Mouse (Mus musculus) NIH3T3 (cell line): Measurements from ENCODE around the gene Cacng3.

Source experiments
- DNase-seq: peaks from one replicate; pipeline ENCODE4 v3.0.0-alpha.2; 2012; ENCODE audit warnings: low read depth

Gene Cacng3

DNA sequence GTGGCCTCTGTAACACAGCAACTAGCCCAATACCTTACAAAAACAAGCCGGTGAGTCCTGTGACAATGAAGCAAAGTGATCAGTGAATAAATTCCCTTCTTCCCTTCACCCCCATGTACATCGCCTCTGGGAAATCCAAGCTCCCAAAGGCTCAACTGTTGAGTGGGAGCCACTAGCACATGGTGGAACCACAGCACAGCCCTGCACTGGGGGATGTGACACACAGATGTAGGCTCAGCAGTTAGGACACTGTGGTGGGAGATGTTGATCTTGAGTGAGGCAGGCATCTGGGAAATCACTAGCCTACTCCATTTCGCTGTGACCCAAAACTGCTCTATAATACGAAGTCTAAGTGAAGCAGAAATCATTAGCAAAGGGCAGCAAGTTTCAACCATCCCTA, 48.2 kb downstream of the Cacng3 start:
- no peak for DNase-seq

- DNase-seq: no peak
These were observed 53.1 kb downstream of the Cacng3 start for GRCm38 (mm10) chr7:122723358-122723876.

DNA sequence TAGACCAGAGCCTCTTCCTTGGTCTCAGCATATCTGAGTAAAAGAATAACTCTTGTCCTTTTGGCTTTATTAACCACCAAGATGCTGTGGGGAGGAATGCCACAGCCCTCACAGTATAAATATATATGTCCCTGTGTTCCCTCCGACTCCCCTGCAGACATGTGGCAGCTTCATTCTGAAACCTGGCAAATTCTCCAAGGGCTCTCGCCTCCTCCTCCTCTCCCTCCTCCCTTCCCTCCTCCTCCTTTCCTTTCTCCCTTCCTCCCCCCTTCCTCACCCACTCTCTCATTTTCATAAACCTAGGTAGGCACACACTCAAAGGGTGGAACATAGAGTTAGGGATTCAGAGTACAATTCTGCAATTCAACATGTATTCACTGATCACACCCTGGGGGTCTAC, 56.1 kb downstream of the Cacng3 start:
- no peak for DNase-seq

- DNase-seq: no peak
These were observed 57.9 kb downstream of the Cacng3 start for GRCm38 (mm10) chr7:122728186-122728585.

GRCm38 (mm10) chr7:122728846-122729245, 58.6 kb downstream of the Cacng3 start:
- no peak for DNase-seq

DNA sequence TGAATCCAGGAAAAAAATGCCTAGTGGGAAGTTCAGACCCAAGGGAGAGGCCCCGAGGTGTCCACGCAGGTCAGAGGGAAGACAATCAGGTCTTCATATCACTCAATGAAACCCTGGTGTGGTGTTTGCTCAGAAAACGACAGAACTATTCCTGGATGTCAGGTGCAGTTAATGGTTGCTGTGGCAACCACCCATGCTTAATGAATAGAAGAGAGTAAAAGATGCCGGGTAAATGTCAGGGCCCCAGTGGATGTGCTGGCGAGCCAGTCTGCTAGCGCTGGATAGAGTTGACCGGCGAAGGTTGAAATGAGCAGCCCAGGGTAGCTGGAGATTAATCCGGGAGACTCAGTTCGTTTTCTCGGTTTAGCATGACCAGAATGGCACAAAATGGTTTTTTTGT, 65.0 kb downstream of the Cacng3 start:
- DNase-seq: no peak

- DNase-seq: no peak
These were observed 68.2 kb downstream of the Cacng3 start for GRCm38 (mm10) chr7:122738541-122738940.

DNA sequence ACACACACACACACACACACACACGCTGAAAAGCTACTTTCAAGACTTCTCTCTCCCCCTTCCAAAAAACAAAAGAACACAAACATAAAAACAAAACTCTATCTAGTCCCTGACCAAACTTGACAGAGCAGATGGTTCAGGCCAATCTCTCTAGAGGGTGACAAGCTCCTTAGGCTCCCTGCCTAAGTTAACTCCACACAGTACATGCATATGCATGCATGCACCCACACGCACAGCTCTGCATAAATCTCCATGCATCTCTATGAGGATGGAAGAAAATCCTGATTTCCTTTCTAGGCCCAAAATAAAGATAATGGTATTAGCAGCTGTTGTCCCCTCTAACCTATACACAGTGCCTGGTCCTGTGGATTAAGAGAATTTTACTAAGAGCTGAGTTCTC, 70.4 kb downstream of the Cacng3 start:
- DNase-seq: no peak

DNA sequence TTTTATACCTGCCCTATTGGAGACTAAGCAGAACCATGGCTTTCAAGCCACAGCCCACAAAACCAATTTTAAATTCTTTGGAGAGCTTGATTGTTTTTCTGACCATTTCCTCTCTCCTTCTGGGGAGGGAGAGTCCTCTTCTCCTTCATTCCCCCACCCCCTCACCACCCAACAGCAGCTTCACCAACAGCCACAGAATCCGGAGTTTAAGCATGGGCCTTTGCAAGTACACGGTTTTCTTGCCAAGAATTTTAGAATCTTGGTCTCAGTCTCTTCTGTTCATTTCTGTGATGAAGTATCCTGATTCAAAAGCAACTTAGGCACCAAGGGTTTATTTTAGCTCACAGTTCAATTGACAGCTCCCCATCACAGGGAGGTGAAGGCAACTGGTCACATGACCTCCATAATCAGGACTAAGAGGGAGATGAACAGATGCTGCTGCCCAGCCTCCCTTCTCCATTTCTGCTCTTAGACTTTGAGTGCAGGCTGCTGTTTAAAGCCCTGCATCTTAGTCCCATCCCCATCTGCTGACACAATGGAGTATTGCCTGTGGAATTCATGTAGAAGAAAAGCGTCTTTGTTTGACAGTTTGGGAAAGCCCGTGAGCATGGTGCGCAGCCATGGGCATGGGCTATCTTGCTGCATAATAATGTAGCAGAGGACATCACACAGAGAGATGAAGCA, 85.8 kb downstream of the Cacng3 start:
- no peak for DNase-seq

DNA sequence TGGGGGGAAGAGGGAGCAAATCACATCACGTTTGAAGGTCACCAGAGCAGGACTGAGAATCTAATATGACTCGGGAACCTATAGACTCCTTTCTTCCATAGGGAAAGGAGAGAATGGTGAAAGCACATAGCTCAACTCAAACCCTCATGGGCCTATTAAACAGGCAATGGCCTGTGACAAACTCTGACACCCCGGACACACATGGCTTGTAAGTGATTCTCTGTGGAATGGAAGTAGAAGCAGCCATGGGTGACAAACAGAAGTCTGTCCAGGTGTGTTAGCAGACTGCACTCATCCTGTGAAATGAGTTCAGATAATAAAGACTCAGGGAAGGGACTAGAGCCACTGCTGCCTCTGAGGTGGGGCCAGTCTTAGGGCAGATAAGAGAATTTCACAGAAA, 88.4 kb downstream of the Cacng3 start:
- DNase-seq: no peak

DNA sequence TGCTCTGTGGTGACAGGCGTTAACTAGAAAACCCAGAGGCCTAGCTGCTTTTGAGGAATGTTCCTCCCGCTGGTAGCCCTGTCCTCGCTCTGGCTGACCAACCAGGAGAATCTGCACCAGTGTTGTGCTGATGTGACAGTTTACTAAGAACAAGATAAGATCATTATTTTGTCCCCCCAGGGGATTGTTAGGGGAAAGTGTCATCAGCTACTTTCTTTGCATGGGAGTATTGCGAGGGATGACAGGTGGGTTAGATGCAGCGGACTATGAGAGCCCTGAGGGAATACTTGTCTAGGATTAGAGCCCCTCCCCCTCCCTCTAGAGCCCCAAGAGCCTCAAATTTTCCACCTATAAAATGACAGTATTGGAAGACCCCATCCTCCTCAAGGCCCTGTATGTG, 94.2 kb downstream of the Cacng3 start:
- no peak for DNase-seq

DNA sequence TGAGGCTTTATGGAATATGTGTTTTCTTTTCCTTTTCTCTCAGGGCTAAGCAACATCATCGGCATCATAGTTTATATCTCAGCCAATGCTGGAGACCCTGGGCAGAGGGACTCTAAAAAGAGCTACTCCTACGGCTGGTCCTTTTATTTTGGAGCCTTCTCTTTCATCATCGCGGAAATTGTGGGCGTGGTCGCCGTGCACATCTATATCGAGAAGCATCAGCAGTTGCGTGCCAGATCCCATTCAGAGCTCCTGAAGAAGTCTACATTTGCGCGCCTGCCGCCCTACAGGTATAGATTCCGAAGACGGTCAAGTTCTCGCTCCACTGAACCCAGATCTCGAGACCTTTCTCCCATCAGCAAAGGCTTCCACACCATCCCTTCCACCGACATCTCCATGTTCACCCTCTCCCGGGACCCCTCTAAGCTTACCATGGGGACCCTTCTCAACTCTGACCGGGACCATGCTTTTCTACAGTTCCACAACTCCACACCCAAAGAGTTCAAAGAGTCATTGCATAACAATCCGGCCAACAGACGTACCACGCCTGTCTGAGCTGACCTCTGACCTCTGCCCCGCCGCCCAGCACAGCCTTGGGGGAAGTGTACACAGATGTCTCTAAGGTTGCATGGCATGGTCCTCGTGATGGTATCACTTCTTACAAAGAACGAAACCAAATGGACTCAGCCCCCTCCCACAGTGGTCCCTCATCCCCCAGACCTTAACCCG, 98.2 kb downstream of the Cacng3 start:
- DNase-seq: no peak

DNA sequence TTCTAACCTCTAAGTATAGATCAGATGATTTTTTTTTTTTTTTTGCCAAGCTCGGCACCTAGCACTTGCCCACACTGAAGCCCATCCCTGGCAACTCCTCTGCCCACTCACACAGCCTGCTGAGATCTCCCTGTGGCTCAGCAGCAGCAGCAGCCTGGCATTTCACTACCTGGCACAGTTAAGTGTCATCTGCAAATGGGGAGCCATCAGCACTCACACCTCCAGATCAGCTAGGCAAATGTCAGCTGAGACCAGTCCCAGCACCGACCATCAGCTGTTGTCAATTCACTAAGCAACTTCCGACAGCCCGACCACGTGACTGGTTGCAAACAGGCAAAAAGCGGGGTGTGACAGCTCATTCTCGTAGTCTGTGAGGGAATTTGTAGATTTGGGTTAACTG, 109.3 kb downstream of the Cacng3 start:
- DNase-seq: no peak

DNA sequence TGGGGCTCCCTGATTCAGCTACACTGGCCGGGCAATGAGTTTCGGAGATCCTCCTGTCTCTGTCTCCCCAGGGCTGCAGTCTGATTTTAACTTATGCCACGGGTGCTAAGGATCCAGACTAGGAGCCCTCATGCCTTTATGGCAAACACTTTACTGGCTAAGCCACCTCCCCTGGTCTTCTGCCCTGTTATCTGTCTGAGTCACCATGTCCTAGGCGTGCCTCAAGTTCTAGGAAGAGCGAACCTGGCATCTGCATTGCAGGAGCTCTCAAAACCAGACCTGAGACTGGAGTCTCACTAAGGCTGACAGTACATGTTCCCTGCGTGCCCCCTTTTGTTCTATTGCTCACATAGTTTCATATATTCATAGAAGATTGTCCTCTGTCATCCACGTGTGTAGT, 119.6 kb downstream of the Cacng3 start:
- no peak for DNase-seq

GRCm38 (mm10) chr7:122793655-122794346, 123.5 kb downstream of the Cacng3 start:
- no peak for DNase-seq

GRCm38 (mm10) chr7:122795140-122795539, 124.8 kb downstream of the Cacng3 start:
- DNase-seq: no peak

DNA sequence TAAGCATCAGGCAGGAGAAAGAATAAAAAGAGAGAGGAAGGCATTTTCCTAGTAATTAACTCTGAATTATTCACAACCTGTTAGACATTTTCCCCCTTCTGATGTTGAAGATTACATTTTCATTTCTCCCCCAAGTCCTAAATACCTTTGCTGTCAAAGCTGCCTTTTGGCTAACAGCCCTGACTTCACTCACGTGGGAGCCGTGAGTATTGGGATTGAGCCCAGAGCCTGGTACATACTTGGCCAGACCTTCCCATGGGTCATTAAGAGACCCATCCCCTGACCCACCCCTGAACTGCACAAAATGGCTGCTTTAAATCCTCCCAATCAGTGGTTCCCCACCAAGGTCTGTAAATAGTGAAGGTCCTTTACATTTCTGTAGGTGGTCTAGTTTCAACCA, 130.5 kb downstream of the Cacng3 start:
- DNase-seq: no peak

DNA sequence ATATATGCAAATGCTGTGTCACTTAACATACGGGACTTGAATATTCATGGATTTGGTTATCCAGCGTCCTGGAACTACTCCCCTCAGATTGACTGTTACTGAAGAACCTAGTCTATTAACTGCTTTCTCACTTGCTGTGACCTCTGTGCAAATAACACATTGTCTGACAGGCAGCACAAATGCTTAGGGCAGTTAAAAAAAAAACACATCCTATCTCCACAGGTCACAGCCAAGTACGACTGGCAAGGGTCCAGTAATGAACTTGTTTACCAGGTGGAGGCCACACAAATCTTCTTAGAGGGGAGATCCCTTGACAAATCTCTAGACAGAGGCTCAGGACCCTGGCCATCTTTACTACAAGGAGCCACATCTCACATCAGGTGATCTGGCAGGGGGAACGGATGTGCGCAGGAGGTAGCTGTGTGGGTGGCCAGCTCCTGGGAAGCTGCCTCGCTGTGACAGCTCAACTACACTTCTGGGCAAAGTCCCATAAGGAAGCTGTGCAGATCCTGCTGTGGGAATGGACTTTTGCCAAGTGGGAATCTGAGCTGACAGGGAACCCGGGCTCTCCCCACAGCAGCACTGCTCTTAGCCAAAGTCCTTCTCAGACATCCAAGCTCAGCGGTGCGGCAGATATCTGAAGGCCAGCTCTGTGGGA, 133.7 kb downstream of the Cacng3 start:
- peak; percentile 4 for DNase-seq

- no peak for DNase-seq
These were observed 136.2 kb downstream of the Cacng3 start for GRCm38 (mm10) chr7:122806531-122806930.

DNA sequence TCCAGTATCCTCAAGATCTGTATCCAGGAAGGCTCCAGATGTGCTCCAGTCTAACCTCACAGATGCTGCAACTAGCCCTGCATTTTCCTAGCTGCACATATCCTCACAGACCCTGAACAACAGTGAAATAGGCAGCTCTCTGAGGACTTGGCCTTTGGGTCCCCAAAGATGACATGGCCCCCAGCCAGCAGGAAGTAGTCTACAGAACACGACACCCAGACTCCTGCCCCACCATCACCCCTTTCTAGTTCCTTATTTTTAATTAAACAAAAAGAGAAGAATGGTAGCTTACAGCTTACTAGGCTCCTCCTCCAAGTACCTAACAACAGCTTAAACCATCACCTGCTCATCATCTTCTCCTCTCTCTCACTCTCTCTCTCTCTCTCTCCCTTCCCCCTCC, 143.4 kb downstream of the Cacng3 start:
- no peak for DNase-seq

DNA sequence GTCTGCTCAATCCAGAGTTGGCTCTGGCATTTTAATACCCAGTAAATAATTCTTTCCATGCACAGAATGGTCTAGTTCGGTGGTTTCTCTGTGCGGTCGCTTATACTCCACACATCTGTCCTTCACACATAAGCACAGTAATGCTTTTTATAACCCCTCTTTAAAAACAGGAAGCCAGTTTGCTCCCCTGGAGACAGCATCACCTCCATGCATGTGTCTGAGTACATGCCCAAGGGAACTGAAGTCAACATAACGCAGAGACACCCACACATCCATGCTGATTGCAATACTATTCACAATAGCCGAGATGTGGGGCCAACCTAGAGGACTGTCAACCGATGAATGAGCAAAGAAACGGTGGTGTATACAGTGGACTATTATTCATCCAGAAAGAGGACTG, 147.3 kb downstream of the Cacng3 start:
- no peak for DNase-seq
